8 mouse cellular contexts compared by ENCODE assay signal in the genomic region with DNA sequence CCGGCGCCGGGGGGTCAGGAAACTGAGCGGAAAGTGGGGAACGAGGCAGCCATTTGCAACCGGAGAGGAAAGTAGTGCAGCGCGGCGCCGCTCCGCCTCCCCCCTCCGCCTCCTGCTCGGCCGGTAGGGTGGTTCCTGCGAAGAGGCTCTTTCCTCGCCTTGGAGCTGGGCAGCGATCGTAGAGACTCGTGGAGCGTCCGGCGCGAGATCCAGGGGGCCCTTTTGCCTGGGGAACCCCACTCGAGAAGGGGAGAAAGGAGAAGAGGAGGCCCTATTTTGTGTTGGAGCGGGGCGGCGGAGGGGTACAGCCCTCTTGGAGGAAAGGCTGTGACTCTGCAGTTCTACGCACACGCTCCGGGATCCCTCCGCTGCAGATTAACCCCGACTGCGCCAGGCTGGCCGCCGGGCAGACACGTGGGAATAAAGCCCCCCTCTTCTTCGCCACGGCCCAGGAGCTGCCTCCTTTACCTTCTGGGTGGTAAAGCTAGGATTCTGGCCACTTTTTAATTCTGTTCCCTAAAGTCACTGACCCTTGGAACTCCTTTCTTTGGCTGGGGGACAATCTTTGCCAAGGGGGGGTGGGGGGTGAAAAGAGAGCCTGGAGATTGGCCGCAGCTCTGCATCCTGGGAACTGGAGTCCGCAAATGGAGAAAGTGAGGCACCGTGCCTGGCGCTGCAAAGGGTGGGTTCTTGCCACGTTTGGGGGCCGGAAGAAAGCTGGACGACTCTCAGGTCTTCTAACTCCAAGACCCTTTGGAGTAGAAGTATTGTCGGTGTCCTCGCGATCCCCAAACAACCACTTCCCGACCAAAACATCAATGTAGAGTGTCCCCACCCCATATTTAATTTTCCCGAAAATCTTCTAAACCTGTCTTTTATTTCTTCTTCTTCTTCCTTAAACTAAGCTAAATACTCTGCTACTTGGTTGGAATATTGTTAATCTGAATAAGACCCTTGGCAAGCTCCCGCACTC. TPM values are rescaled to one million over a fixed set of nuclear protein-coding genes. Genes with fewer than 3 reads are reported as not detected.
A peak's percentile ranks its signal among the peaks of the same experiment; 100 is the strongest.
DNase-seq lines count a peak whose midpoint lies in the region; ATAC-seq lines count a peak whose summit lies in the region.

No protein-coding gene starts in this region.

- peak; percentile 93 to 94 for DNase-seq in B cell, adult 2 months
- DNase-seq in brain, adult 2 months (ENCODE audit: low read depth, low spot score) = peak; percentile 98
- peak; percentile 96 for DNase-seq in heart, embryonic 10.5 days (ENCODE audit: low spot score)
- DNase-seq in liver, embryonic 11.5 days (ENCODE audit: low spot score) = peak; percentile 96
- DNase-seq in naive thymus-derived CD4-positive, alpha-beta T cell, adult 2 months (ENCODE audit: low read depth) = peak; percentile 96

- peak overlapping the region; percentile 94 for H3K4me3 ChIP-seq in heart, embryonic 10.5 days
- peak overlapping the region; percentile 98 for H3K4me3 ChIP-seq in kidney, embryonic 16.5 days (ENCODE audit: low read length)
- H3K4me3 ChIP-seq in liver, embryonic 11.5 days (ENCODE audit: low read depth, low read length) = peak overlapping the region; percentile 100
- H3K4me3 ChIP-seq in stomach, embryonic 14.5 days (ENCODE audit: low read depth, low read length) = peak overlapping the region; percentile 99

- no peaks in the 10 kb centered on the region for H3K9me3 ChIP-seq in heart, embryonic 10.5 days
- H3K9me3 ChIP-seq in kidney, embryonic 16.5 days (ENCODE audit: low read length) = no peaks in the 10 kb centered on the region
- H3K9me3 ChIP-seq in liver, embryonic 11.5 days (ENCODE audit: control insufficient read depth, low read length) = no peaks in the 10 kb centered on the region
- H3K9me3 ChIP-seq in stomach, embryonic 14.5 days (ENCODE audit: control insufficient read depth, low read depth, low read length) = no peaks in the 10 kb centered on the region

- peaks cover 34% of the 10 kb centered on the region for H3K4me1 ChIP-seq in heart, embryonic 10.5 days
- peaks cover 32% of the 10 kb centered on the region for H3K4me1 ChIP-seq in kidney, embryonic 16.5 days (ENCODE audit: insufficient read depth, low read length)
- peaks cover 25% of the 10 kb centered on the region for H3K4me1 ChIP-seq in liver, embryonic 11.5 days (replicated peaks; ENCODE audit: control insufficient read depth, insufficient read depth, low read length)
- peaks cover 29% of the 10 kb centered on the region for H3K4me1 ChIP-seq in stomach, embryonic 14.5 days (ENCODE audit: control insufficient read depth, insufficient read depth, low read length)

- peak overlapping the region; percentile 99 for H3K9ac ChIP-seq in kidney, embryonic 16.5 days (replicated peaks; ENCODE audit: low read length)
- peak overlapping the region; percentile 100 for H3K9ac ChIP-seq in liver, embryonic 11.5 days (ENCODE audit: low read depth, low read length)
- H3K9ac ChIP-seq in stomach, embryonic 14.5 days (replicated peaks; ENCODE audit: low read depth, low read length) = peak overlapping the region; percentile 97

- H3K36me3 ChIP-seq in heart, embryonic 10.5 days = peaks cover 2% of the 10 kb centered on the region
- no peaks in the 10 kb centered on the region for H3K36me3 ChIP-seq in kidney, embryonic 16.5 days (ENCODE audit: insufficient read depth, low read length)
- H3K36me3 ChIP-seq in liver, embryonic 11.5 days (ENCODE audit: control insufficient read depth, insufficient read depth, low read length) = no peaks in the 10 kb centered on the region
- 0 out of 2 replicates have a peak, but pooled peaks cover 4% of the 10 kb centered on the region for H3K36me3 ChIP-seq in stomach, embryonic 14.5 days (ENCODE audit: control insufficient read depth, insufficient read depth, low read length)

- H3K27me3 ChIP-seq in heart, embryonic 10.5 days (ENCODE audit: insufficient read depth, poor library complexity, severe bottlenecking) = no peaks in the 10 kb centered on the region
- no peaks in the 10 kb centered on the region for H3K27me3 ChIP-seq in kidney, embryonic 16.5 days (ENCODE audit: insufficient read depth, low read length)
- H3K27me3 ChIP-seq in liver, embryonic 11.5 days (replicated peaks; ENCODE audit: control insufficient read depth, insufficient read depth, low read length) = no peaks in the 10 kb centered on the region
- H3K27me3 ChIP-seq in stomach, embryonic 14.5 days (ENCODE audit: control insufficient read depth, insufficient read depth, low read length) = no peaks in the 10 kb centered on the region

- peak; percentile 80 for ATAC-seq in erythroblast, adult 5-6 weeks (replicated peaks; ENCODE audit: low FRiP score, poor library complexity, severe bottlenecking)
- peak; percentile 80 for ATAC-seq in kidney, embryonic 16.5 days (ENCODE audit: low FRiP score, low TSS enrichment)
- ATAC-seq in liver, embryonic 11.5 days (replicated peaks; ENCODE audit: low FRiP score) = peak; percentile 76
- ATAC-seq in stomach, embryonic 14.5 days (ENCODE audit: insufficient number of reproducible peaks, insufficient read depth, low FRiP score, low read depth) = peak; percentile 82

- H3K4me2 ChIP-seq in kidney, embryonic 16.5 days (replicated peaks; ENCODE audit: low read depth, low read length) = peak overlapping the region; percentile 90
- peak overlapping the region; percentile 98 for H3K4me2 ChIP-seq in liver, embryonic 11.5 days
- H3K4me2 ChIP-seq in stomach, embryonic 14.5 days (replicated peaks; ENCODE audit: low read depth, low read length) = peak overlapping the region; percentile 99

- peak overlapping the region; percentile 100 for H3K27ac ChIP-seq in heart, embryonic 10.5 days
- H3K27ac ChIP-seq in kidney, embryonic 16.5 days (ENCODE audit: low read length) = peak overlapping the region; percentile 99
- peak overlapping the region; percentile 98 for H3K27ac ChIP-seq in liver, embryonic 11.5 days (ENCODE audit: low read depth, low read length)
- H3K27ac ChIP-seq in stomach, embryonic 14.5 days (ENCODE audit: low read length) = peak overlapping the region; percentile 99

- 1% methylated on average over 51 of the region's 51 CpGs for WGBS in heart, embryonic 10.5 days
- 1% methylated on average over 49 of the region's 51 CpGs for WGBS in kidney, embryonic 16.5 days
- WGBS in liver, embryonic 11.5 days = 1% methylated on average over 51 of the region's 51 CpGs
- WGBS in stomach, embryonic 14.5 days = 1% methylated on average over 51 of the region's 51 CpGs

RNA-seq across cellular contexts. Expression of gene Kmt2d, which starts 1.2 kb away (rescaled TPM):
- total RNA-seq in erythroblast, adult 5-6 weeks (2015; ENCODE audit: low replicate concordance) = 23.0 and 28.1 TPM in 2 replicates
- total RNA-seq in erythroblast, adult 5-6 weeks (2017; ENCODE audit: low replicate concordance) = 27.9 and 31.8 TPM in 2 replicates
- 10.1 and 12.0 TPM in 2 replicates for polyA plus RNA-seq in heart, embryonic 10.5 days (2016; fragmentation: Nextera tagmentation; extraction: Ambion mirVana)
- polyA plus RNA-seq in kidney, embryonic 16.5 days (2015; fragmentation: Nextera tagmentation; extraction: Ambion mirVana) = 12.4 and 14.1 TPM in 2 replicates
- polyA plus RNA-seq in liver, embryonic 11.5 days (2014; fragmentation: Nextera tagmentation; extraction: Ambion mirVana) = 14.3 and 17.0 TPM in 2 replicates
- polyA plus RNA-seq in stomach, embryonic 14.5 days (2014; fragmentation: Nextera tagmentation; extraction: Ambion mirVana) = 19.5 and 21.4 TPM in 2 replicates

RNA-seq across cellular contexts. Expression of gene Rhebl1, which starts 22.1 kb away (rescaled TPM):
- 2.1 TPM in 1 of 2 replicates, not detected in the other for total RNA-seq in erythroblast, adult 5-6 weeks (2015; ENCODE audit: low replicate concordance)
- total RNA-seq in erythroblast, adult 5-6 weeks (2017; ENCODE audit: low replicate concordance) = 0.98 and 1.8 TPM in 2 replicates
- 6.5 and 11.8 TPM in 2 replicates for polyA plus RNA-seq in heart, embryonic 10.5 days (2016; fragmentation: Nextera tagmentation; extraction: Ambion mirVana)
- 16.7 and 18.3 TPM in 2 replicates for polyA plus RNA-seq in kidney, embryonic 16.5 days (2015; fragmentation: Nextera tagmentation; extraction: Ambion mirVana)
- 6.7 and 7.4 TPM in 2 replicates for polyA plus RNA-seq in liver, embryonic 11.5 days (2014; fragmentation: Nextera tagmentation; extraction: Ambion mirVana)
- polyA plus RNA-seq in stomach, embryonic 14.5 days (2014; fragmentation: Nextera tagmentation; extraction: Ambion mirVana) = 8.1 and 9.9 TPM in 2 replicates

RNA-seq across cellular contexts. Expression of gene Dhh, which starts 26.1 kb away (rescaled TPM):
- total RNA-seq in erythroblast, adult 5-6 weeks (2015; ENCODE audit: low replicate concordance) = not detected in 2 replicates
- total RNA-seq in erythroblast, adult 5-6 weeks (2017; ENCODE audit: low replicate concordance) = not detected in 2 replicates
- 2.9 and 3.0 TPM in 2 replicates for polyA plus RNA-seq in heart, embryonic 10.5 days (2016; fragmentation: Nextera tagmentation; extraction: Ambion mirVana)
- 1.4 and 1.8 TPM in 2 replicates for polyA plus RNA-seq in kidney, embryonic 16.5 days (2015; fragmentation: Nextera tagmentation; extraction: Ambion mirVana)
- polyA plus RNA-seq in liver, embryonic 11.5 days (2014; fragmentation: Nextera tagmentation; extraction: Ambion mirVana) = 0.37 and 0.45 TPM in 2 replicates
- 0.65 and 0.77 TPM in 2 replicates for polyA plus RNA-seq in stomach, embryonic 14.5 days (2014; fragmentation: Nextera tagmentation; extraction: Ambion mirVana)

RNA-seq across cellular contexts. Expression of gene Prkag1, which starts 40.9 kb away (rescaled TPM):
- 20.2 and 21.5 TPM in 2 replicates for total RNA-seq in erythroblast, adult 5-6 weeks (2015; ENCODE audit: low replicate concordance)
- total RNA-seq in erythroblast, adult 5-6 weeks (2017; ENCODE audit: low replicate concordance) = 35.1 and 37.9 TPM in 2 replicates
- 95.0 and 97.7 TPM in 2 replicates for polyA plus RNA-seq in heart, embryonic 10.5 days (2016; fragmentation: Nextera tagmentation; extraction: Ambion mirVana)
- 103 and 119 TPM in 2 replicates for polyA plus RNA-seq in kidney, embryonic 16.5 days (2015; fragmentation: Nextera tagmentation; extraction: Ambion mirVana)
- polyA plus RNA-seq in liver, embryonic 11.5 days (2014; fragmentation: Nextera tagmentation; extraction: Ambion mirVana) = 128 and 140 TPM in 2 replicates
- 76.3 and 80.0 TPM in 2 replicates for polyA plus RNA-seq in stomach, embryonic 14.5 days (2014; fragmentation: Nextera tagmentation; extraction: Ambion mirVana)

RNA-seq across cellular contexts. Expression of gene Lmbr1l, which starts 45.8 kb away (rescaled TPM):
- total RNA-seq in erythroblast, adult 5-6 weeks (2015; ENCODE audit: low replicate concordance) = 2.3 and 3.3 TPM in 2 replicates
- total RNA-seq in erythroblast, adult 5-6 weeks (2017; ENCODE audit: low replicate concordance) = 10.6 and 12.8 TPM in 2 replicates
- polyA plus RNA-seq in heart, embryonic 10.5 days (2016; fragmentation: Nextera tagmentation; extraction: Ambion mirVana) = 14.9 and 20.2 TPM in 2 replicates
- 17.6 and 18.9 TPM in 2 replicates for polyA plus RNA-seq in kidney, embryonic 16.5 days (2015; fragmentation: Nextera tagmentation; extraction: Ambion mirVana)
- polyA plus RNA-seq in liver, embryonic 11.5 days (2014; fragmentation: Nextera tagmentation; extraction: Ambion mirVana) = 1.6 and 2.8 TPM in 2 replicates
- 5.1 and 8.8 TPM in 2 replicates for polyA plus RNA-seq in stomach, embryonic 14.5 days (2014; fragmentation: Nextera tagmentation; extraction: Ambion mirVana)

Comparison
In these comparisons a context has a peak if more than half of its experiments do, and no peak if none do; other contexts are left out.
1. Peak in every context shown above with its lines: DNase-seq, ATAC-seq, H3K4me3 ChIP-seq and H3K27ac ChIP-seq.